Mouse (Mus musculus): ENCODE data around the gene Eps8l2. TPM values are rescaled to one million over a fixed set of nuclear protein-coding genes. Genes with fewer than 3 reads are reported as not detected.

The Eps8l2 gene
- polyA plus RNA-seq, 1 experiment, result 2.9 TPM

DNA sequence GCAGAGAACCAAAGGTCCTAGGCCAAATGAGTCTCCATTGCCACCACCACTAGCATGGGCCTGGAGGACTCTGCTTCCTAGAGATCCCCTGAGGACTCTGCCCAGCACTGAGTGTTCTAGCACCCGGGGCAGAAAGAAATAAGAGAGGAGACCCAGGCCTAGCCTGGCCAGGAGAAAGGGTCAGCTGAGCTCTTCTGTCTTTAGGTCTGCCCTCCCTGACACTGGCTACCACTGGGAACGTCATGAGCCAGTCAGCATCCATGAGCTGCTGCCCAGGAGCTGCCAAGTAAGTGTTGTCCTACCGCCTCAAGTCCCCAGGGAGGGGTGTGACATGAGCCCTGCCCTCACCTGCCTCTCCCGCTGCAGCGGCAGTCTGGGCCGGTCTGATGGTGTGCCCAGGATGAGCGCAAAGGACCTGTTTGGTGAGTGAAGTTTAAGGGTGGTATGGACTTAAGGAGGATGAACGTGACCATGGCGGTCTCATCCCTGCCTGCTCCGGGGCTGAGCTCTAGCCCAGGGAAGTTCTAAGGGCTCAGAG is 3.1 kb downstream of the Eps8l2 start:
- no peak overlapping the region for H3K27ac ChIP-seq (replicated peaks; ENCODE audit: low read depth, low read length)
- peaks cover 26% of the 10 kb centered on the region for H3K4me1 ChIP-seq (ENCODE audit: control insufficient read depth, insufficient read depth, insufficient read length, low read length)
- no peak overlapping the region for H3K4me3 ChIP-seq (ENCODE audit: insufficient read depth, low read depth, low read length)

DNA sequence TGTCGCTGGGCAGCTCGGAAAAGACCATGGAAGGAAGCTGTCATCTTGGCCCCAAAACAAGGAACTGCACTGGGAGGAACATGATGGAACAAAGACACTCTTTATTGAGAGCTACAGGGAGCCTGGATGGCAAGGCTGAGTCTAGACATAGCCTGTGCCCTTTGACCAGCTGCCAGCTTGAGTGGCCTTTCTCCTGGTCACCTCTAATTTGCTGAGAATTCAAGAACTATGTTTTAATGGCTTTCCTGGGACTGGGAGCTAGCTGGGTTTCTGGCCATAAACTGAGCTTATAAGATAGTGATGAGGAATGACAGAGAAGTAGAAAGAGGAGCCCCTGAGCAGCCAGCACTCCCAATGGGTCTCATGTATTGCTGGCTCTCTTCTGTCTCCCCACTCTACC is 4.5 kb downstream of the Eps8l2 start:
- no peak overlapping the region for H3K27ac ChIP-seq (replicated peaks; ENCODE audit: low read depth, low read length)
- peaks cover 18% of the 10 kb centered on the region for H3K4me1 ChIP-seq (ENCODE audit: control insufficient read depth, insufficient read depth, insufficient read length, low read length)
- no peak overlapping the region for H3K4me3 ChIP-seq (ENCODE audit: insufficient read depth, low read depth, low read length)

DNA sequence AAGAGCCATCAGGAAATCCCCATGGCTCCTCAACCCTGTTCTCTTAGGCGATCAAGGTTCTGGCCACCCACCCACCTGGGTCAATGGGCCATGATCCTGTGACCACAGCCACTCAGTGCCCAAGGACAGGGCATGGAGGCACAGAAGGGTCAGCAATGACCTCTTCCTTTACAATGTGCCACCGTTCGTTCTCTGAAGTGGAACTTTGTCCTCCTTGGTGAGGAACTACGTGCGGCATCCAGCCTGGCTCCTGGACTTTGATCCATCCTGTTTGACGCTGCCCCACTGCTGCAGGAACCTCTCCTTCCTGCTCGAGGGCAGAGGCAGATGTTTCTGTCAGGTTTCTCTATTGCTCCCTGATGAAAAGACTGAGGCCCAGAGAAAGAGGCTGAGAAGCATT is 5.0 kb downstream of the Eps8l2 start:
- H3K27ac ChIP-seq (replicated peaks; ENCODE audit: low read depth, low read length), result no peak overlapping the region
- peaks cover 15% of the 10 kb centered on the region for H3K4me1 ChIP-seq (ENCODE audit: control insufficient read depth, insufficient read depth, insufficient read length, low read length)
- no peak overlapping the region for H3K4me3 ChIP-seq (ENCODE audit: insufficient read depth, low read depth, low read length)

DNA sequence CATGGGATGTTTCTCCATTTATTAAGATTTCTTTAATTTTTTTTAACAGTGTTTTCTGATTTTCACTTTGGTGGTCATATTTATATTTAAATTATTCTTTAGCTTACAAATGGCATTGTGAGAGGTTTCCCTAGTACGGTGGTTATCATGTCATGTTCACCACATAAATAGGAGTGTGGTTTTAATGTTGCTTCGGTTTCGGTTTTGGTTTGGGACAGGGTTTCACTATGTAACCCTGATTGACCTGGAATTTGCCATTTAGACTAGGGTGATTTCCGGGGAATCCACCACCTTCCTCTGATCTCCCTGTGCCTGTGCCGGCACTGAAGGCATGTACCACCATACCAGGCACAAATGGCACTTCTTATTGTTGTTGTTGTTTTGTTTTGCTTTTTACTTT is 6.1 kb downstream of the Eps8l2 start:
- Histone ChIP-seq H3K4me3 (ENCODE audit: insufficient read depth, low read depth, low read length) (no peak overlapping the region), H3K27ac (replicated peaks; ENCODE audit: low read depth, low read length) (no peak overlapping the region), H3K4me1 (ENCODE audit: control insufficient read depth, insufficient read depth, insufficient read length, low read length) (peaks cover 7% of the 10 kb centered on the region)

DNA sequence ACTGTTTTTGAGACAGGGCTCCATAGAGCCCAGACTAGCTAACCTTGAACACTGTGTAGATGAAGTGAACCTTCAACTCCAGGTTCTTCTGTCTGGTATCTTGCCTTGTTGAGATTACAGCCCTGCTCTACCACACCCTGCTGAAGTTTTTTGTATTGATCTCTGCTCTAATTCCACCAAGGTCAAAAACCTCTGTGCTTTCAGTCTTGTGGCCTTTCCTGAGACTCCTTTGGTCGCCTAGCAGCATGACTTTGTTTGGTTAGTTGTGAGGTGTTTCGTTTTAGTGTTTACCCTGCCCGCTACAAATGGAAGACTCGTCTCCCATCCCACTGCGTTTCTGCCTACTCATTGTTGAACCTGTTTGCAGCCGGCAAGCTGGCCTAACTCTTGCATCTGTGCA is 12.4 kb downstream of the Eps8l2 start:
- Histone ChIP-seq H3K27ac (replicated peaks; ENCODE audit: low read depth, low read length) (no peak overlapping the region), H3K4me3 (ENCODE audit: insufficient read depth, low read depth, low read length) (no peak overlapping the region), H3K4me1 (ENCODE audit: control insufficient read depth, insufficient read depth, insufficient read length, low read length) (no peaks in the 10 kb centered on the region)

DNA sequence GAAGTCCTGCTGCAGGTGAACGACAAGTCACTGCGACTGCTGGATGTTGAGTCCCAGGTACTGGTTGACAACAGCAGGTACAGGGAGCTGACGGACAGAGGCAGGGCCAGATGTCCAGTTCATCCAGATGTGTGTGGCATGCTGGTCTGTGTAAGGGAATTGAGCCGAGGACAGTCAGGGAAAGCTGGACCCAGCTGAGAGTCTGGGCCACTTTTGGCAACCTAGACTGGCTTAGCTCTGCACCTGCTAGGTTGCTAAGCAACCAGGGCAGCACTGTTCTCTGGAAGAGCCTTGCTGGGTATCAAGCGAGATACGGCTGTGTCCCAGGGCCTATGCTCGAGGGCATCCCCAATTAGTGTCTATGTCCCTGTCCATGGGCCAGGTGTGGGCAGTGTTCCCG is 16.4 kb downstream of the Eps8l2 start:
- Histone ChIP-seq H3K27ac (replicated peaks; ENCODE audit: low read depth, low read length) (no peak overlapping the region), H3K4me1 (ENCODE audit: control insufficient read depth, insufficient read depth, insufficient read length, low read length) (no peaks in the 10 kb centered on the region), H3K4me3 (ENCODE audit: insufficient read depth, low read depth, low read length) (no peak overlapping the region)

DNA sequence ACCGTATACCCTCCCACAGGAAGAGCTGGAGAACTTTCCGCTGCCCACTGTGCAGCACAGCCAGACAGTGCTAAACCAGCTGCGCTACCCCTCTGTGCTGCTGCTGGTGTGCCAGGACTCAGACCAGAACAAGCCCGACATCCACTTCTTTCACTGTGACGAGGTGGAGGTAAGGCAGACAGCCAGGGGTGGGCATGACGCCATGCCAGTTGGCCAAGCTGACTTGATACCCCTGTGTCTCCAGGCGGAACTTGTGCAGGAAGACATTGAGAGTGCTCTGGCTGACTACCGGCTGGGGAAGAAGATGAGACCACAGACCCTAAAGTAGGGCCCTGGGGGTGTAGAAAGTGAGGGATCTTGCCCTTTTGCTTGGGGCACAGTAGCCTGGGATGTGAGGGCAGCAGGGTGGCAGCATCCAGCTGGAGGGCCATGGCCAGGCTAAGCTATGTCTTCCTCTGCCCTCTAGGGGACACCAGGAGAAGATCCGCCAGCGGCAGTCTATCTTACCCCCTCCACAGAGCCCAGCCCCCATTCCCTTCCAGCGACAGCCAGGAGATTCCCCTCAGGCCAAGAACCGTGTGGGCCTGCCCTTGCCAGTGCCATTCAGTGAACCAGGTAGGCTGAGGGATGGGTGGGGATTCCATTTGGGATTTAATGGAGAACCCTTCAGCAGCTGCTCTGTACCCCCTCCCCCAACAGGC is 17.1 kb downstream of the Eps8l2 start:
- no peak overlapping the region for H3K27ac ChIP-seq (replicated peaks; ENCODE audit: low read depth, low read length)
- no peaks in the 10 kb centered on the region for H3K4me1 ChIP-seq (ENCODE audit: control insufficient read depth, insufficient read depth, insufficient read length, low read length)
- no peak overlapping the region for H3K4me3 ChIP-seq (ENCODE audit: insufficient read depth, low read depth, low read length)

DNA sequence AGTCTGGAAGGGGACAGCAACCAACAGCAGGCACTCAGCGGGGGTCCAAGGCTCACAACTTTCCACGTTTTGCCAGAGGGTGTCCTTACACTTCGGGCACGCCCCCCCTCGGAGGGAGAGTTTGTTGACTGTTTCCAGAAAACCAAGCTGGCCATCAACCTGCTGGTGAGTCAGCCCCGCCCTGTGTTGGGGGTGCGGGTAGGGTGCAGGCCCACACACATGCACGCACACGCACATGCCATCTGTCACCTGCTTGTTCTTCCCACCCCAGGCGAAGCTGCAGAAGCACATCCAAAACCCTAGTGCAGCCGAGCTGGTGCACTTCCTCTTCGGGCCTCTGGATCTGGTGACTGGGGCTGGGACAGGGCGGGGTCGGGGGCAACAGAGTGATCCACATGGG is 18.3 kb downstream of the Eps8l2 start:
- no peaks in the 10 kb centered on the region for H3K4me1 ChIP-seq (ENCODE audit: control insufficient read depth, insufficient read depth, insufficient read length, low read length)
- no peak overlapping the region for H3K4me3 ChIP-seq (ENCODE audit: insufficient read depth, low read depth, low read length)
- no peak overlapping the region for H3K27ac ChIP-seq (replicated peaks; ENCODE audit: low read depth, low read length)

DNA sequence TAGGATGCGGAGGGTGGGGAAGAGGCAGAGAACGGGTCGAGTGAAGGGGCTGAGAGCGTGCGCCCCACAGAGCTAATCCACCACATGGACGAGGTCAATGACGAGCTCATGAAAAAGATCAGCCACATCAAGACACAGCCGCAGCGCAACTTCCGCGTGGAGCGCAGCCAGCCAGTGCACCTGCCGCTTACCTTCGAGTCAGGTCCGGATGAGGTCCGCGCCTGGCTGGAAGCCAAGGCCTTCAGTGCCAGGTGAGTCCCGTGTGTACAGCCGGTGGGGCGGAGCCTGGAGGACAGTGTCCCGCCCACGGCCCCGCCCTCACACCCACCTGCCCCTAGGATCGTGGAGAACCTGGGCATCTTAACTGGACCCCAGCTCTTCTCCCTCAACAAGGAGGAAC is 22.8 kb downstream of the Eps8l2 start:
- Histone ChIP-seq H3K27ac (replicated peaks; ENCODE audit: low read depth, low read length) (no peak overlapping the region), H3K4me3 (ENCODE audit: insufficient read depth, low read depth, low read length) (no peak overlapping the region), H3K4me1 (ENCODE audit: control insufficient read depth, insufficient read depth, insufficient read length, low read length) (no peaks in the 10 kb centered on the region)

DNA sequence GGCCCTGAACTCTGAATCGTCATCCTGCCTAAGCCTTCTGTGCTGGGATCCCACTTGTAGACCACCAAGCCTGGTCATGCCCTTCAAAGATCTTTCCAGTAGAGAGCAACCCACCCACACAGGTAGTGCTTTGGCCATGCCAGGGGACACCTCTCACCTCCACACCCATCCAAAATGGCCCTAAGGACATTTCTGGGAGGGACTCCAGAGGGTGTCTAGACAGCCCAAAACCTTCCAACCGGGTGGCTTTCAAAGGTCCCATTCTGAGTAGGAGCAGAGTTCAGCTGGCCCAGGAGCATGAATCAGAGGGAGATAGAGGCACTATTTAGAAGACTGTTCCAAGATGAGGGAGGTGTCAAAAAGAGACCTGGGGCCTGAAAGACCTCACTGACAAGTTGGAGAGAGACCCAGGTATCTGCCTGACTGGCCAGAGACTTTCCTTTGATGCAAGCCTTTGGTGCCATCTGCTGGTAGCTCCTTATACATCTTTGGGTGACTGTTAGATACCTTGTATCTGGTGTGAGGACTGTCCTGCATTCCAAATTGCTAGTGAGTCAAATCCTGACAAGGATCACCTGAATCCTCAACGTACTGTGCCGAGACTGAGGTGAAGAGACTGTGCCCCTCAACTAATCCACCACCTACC is 24.5 kb downstream of the Eps8l2 start:
- no peak overlapping the region for H3K4me3 ChIP-seq (ENCODE audit: insufficient read depth, low read depth, low read length)
- H3K4me1 ChIP-seq (ENCODE audit: control insufficient read depth, insufficient read depth, insufficient read length, low read length), result no peaks in the 10 kb centered on the region
- no peak overlapping the region for H3K27ac ChIP-seq (replicated peaks; ENCODE audit: low read depth, low read length)

DNA sequence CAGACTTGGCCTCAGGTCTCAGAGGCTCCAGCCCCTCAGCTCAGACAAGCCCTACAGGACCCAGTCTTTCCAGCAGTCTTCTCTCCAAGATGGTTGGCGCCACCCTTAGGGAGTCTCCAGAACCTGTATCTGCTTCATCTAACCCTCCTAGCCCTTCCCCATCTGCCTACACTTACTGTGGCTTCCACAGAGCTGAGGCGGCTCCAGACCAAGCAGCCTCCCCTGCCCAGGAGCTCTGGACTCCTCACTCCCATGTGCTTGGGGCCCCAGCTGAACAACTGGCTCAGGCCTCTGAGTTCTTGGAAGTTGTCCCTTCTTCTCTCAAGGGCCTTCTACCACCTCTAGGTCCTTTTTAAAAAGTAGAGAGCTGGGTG is 25.1 kb downstream of the Eps8l2 start:
- no peak overlapping the region for H3K4me3 ChIP-seq (ENCODE audit: insufficient read depth, low read depth, low read length)
- H3K27ac ChIP-seq (replicated peaks; ENCODE audit: low read depth, low read length), result no peak overlapping the region
- no peaks in the 10 kb centered on the region for H3K4me1 ChIP-seq (ENCODE audit: control insufficient read depth, insufficient read depth, insufficient read length, low read length)

DNA sequence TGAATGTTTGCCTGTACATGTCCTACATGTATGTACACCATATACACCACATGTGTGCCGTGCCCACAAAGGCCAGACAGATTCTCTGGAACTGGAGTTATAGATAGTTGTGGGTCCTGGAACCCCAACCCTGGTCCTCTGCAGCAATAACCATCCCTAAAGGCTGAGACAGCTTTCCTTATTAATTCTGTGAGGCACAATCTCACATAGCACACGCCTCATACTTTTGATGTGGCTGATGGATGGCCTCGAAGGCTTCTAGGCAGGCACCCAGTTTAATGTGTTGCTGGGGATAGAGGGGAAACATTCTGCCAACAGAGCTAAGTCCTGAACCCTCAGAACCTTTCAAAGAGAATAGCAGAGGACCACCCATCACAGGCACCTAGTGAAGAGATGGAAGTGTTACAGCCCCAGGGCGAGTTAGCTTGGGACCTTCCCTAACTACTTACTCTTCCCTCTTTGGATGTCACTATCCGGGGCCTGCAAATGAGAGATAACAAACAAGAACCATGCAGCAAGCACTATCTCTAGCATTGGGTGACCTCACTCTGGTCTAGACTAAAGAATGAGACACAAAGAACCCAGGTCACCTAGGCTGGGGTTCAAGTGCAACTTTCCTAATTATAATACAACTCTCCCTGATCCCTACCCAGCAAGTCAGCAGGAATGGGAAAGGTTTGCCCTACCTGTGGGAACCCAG is 25.8 kb downstream of the Eps8l2 start:
- H3K4me3 ChIP-seq (ENCODE audit: insufficient read depth, low read depth, low read length), result no peak overlapping the region
- no peaks in the 10 kb centered on the region for H3K4me1 ChIP-seq (ENCODE audit: control insufficient read depth, insufficient read depth, insufficient read length, low read length)
- no peak overlapping the region for H3K27ac ChIP-seq (replicated peaks; ENCODE audit: low read depth, low read length)

DNA sequence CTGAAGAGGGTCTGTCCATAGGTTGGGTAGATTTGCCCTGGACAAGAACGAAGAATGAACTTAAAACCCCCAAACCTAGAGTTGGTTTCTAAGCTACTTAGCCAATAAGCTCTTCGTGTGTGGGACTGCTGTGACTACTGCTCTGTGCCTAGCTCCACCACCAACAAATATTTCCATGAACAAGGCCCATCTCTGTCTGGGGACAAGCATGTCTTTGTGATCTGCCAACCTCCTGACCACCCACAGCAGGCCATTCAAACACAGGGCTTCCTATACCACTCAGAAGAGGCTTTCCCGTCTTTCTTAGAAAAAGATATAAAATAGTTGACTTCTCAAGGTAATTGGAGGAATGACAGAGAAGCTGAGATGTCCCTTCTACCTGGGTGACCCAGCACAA is 26.4 kb downstream of the Eps8l2 start:
- Histone ChIP-seq H3K4me1 (ENCODE audit: control insufficient read depth, insufficient read depth, insufficient read length, low read length) (no peaks in the 10 kb centered on the region), H3K27ac (replicated peaks; ENCODE audit: low read depth, low read length) (no peak overlapping the region), H3K4me3 (ENCODE audit: insufficient read depth, low read depth, low read length) (no peak overlapping the region)

DNA sequence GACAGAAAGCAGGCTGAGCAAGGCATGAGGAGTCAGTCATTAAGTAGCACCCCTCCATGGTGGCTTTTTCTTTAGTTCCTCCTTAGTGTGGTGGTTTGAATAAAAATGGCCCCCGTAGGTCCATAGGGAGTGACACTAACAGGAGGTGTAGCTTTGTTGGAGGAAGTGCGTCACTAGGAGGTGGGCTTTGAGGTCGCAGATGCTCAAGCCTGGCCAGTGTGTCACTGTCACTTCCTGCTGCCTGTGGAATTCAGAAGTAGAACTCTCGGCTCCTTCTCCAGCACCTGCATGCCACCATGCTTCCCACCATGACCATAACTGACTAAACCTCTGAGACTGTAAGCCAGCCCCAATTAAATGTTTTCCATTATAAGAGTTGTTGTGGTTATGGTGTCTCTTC is 28.7 kb downstream of the Eps8l2 start:
- Histone ChIP-seq H3K27ac (replicated peaks; ENCODE audit: low read depth, low read length) (no peak overlapping the region), H3K4me1 (ENCODE audit: control insufficient read depth, insufficient read depth, insufficient read length, low read length) (no peaks in the 10 kb centered on the region), H3K4me3 (ENCODE audit: insufficient read depth, low read depth, low read length) (no peak overlapping the region)

DNA sequence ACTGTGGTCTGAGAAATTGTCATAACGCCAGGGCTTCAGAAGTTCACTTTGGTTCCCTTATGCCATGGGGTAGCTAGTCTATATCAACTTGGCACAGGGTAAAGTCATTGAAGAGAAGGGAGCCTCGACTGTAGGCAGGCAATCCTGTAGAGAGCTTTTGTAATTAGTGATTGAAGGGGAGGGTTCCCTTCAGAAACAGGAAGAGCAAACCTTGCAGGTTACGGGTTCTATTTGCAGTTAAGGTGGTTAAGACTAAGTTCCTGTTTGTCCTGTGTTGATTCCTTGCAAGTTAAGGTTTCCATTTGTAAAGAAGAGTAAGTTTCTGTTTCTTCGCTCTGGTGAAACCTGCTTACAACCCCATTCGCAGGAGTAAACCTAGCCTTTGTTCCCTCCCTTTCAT is 31.2 kb downstream of the Eps8l2 start:
- no peaks in the 10 kb centered on the region for H3K4me1 ChIP-seq (ENCODE audit: control insufficient read depth, insufficient read depth, insufficient read length, low read length)
- no peak overlapping the region for H3K27ac ChIP-seq (replicated peaks; ENCODE audit: low read depth, low read length)
- no peak overlapping the region for H3K4me3 ChIP-seq (ENCODE audit: insufficient read depth, low read depth, low read length)

All from brown adipose tissue, adult 24 weeks (tissue).